Mouse (Mus musculus) heart, postnatal 10 days (tissue): ENCODE results near the gene Ppp1r16b. TPM values are rescaled to one million over a fixed set of nuclear protein-coding genes. Genes with fewer than 3 reads are reported as not detected.

Source experiments
- DNase-seq, 2 experiments: peaks; one replicate each; pipeline ENCODE4 v3.0.0; 2021
- intact Hi-C: fragments of 180-260 bp; cut with DNase I; formaldehyde crosslinking; loops from one replicate; pipeline ENCODE4 v1.15.1; 2025
- total RNA-seq, 2 experiments: library from RNA; stranded (reverse); gene quantifications; 2 replicates each; pipeline ENCODE4 v1.2.3; 2021

Ppp1r16b gene
- 10 to 100 TPM; 18.3 to 22.1 TPM for total RNA-seq

- intact Hi-C loops = loop anchor here (5.0 kb wide), 1 partner anchor 77 kb away; no protein-coding TSS in a partner anchor
- no peak for DNase-seq
Measured at GRCm38 (mm10) chr2:158665098-158665497, at the start of gene Ppp1r16b. Ppp1r16b (plus strand) TSS chr2:158665398.

- no peak for DNase-seq
- intact Hi-C loops = no loop called here
Measured at GRCm38 (mm10) chr2:158615702-158616101, 49.5 kb upstream of the Ppp1r16b start.

GRCm38 (mm10) chr2:158616296-158616695 is 48.9 kb upstream of the Ppp1r16b start:
- intact Hi-C loops = no loop called here
- no peak for DNase-seq

GRCm38 (mm10) chr2:158616790-158617189 is 48.4 kb upstream of the Ppp1r16b start:
- intact Hi-C loops = no loop called here
- no peak for DNase-seq

GRCm38 (mm10) chr2:158624718-158625222 is 40.4 kb upstream of the Ppp1r16b start, which contains the start of gene Actr5:
Actr5 (plus strand) TSS chr2:158624888.
- peak; percentile 95 for DNase-seq
- intact Hi-C loops = no loop called here

- intact Hi-C loops = no loop called here
- DNase-seq = peak in 1 of 2 experiments; percentile 43
Measured at GRCm38 (mm10) chr2:158625231-158625630, 40.0 kb upstream of the Ppp1r16b start.

GRCm38 (mm10) chr2:158625697-158626096 is 39.5 kb upstream of the Ppp1r16b start:
- no peak for DNase-seq
- intact Hi-C loops = no loop called here

- intact Hi-C loops = loop anchor here (1.0 kb wide), 1 partner anchor 80 kb away; no protein-coding TSS in a partner anchor
- DNase-seq = no peak
Measured at GRCm38 (mm10) chr2:158628858-158629257, 36.3 kb upstream of the Ppp1r16b start.

- peak in 1 of 2 experiments; percentile 38 for DNase-seq
Measured at GRCm38 (mm10) chr2:158629414-158629813, 35.8 kb upstream of the Ppp1r16b start.

GRCm38 (mm10) chr2:158631873-158632272 is 33.3 kb upstream of the Ppp1r16b start:
- intact Hi-C loops = no loop called here
- no peak for DNase-seq

More at GRCm38 (mm10) chr2:158629414-158629813, 35.8 kb upstream of the Ppp1r16b start:
- intact Hi-C loops = loop anchor here (1.0 kb wide), 1 partner anchor 80 kb away; no protein-coding TSS in a partner anchor

GRCm38 (mm10) chr2:158641869-158642268 is 23.3 kb upstream of the Ppp1r16b start:
- DNase-seq = peak; percentile 70 to 83
- intact Hi-C loops = loop anchor here (2.0 kb wide), 1 partner anchor 91 kb away; no protein-coding TSS in a partner anchor

- intact Hi-C loops = no loop called here
Measured at GRCm38 (mm10) chr2:158642587-158642986, 22.6 kb upstream of the Ppp1r16b start.

GRCm38 (mm10) chr2:158643791-158644190 is 21.4 kb upstream of the Ppp1r16b start:
- DNase-seq = no peak
- intact Hi-C loops = no loop called here

More at GRCm38 (mm10) chr2:158642587-158642986, 22.6 kb upstream of the Ppp1r16b start:
- DNase-seq = no peak

- intact Hi-C loops = loop anchor here (5.0 to 10.0 kb wide), 2 partner anchors 91 to 213 kb away; no protein-coding TSS in a partner anchor
- no peak for DNase-seq
Measured at GRCm38 (mm10) chr2:158651159-158651908, 13.9 kb upstream of the Ppp1r16b start.

GRCm38 (mm10) chr2:158652985-158653384 is 12.2 kb upstream of the Ppp1r16b start:
- peak; percentile 70 to 85 for DNase-seq
- intact Hi-C loops = loop anchor here (5.0 to 10.0 kb wide), 2 partner anchors 89 to 212 kb away; no protein-coding TSS in a partner anchor

GRCm38 (mm10) chr2:158654717-158655116 is 10.5 kb upstream of the Ppp1r16b start:
- intact Hi-C loops = loop anchor here (5.0 to 10.0 kb wide), 2 partner anchors 88 to 210 kb away; no protein-coding TSS in a partner anchor
- DNase-seq = peak in 1 of 2 experiments; percentile 48

GRCm38 (mm10) chr2:158655806-158656205 is 9.4 kb upstream of the Ppp1r16b start:
- DNase-seq = no peak
- intact Hi-C loops = loop anchor here (10.0 kb wide), 1 partner anchor 209 kb away; no protein-coding TSS in a partner anchor

- intact Hi-C loops = loop anchor here (10.0 kb wide), 1 partner anchor 206 kb away; no protein-coding TSS in a partner anchor
- peak in 1 of 2 experiments; percentile 38 for DNase-seq
Measured at GRCm38 (mm10) chr2:158658822-158659221, 6.4 kb upstream of the Ppp1r16b start.

GRCm38 (mm10) chr2:158659346-158659745 is 5.9 kb upstream of the Ppp1r16b start:
- intact Hi-C loops = loop anchor here (10.0 kb wide), 1 partner anchor 205 kb away; no protein-coding TSS in a partner anchor
- no peak for DNase-seq

GRCm38 (mm10) chr2:158666071-158666800 is 1.0 kb downstream of the Ppp1r16b start:
- intact Hi-C loops = loop anchor here (5.0 kb wide), 1 partner anchor 76 kb away; no protein-coding TSS in a partner anchor
- DNase-seq = no peak
